Mouse (Mus musculus) intestine, embryonic 14.5 days (tissue): ENCODE results near the gene Rasal1. TPM values are rescaled to one million over a fixed set of nuclear protein-coding genes. Genes with fewer than 3 reads are reported as not detected.

Experiments used
- ATAC-seq: fragments of 200-750 bp; cut with Nextera tagmentation; replicated peaks from 2 replicates; pipeline ENCODE4 v1.8.0; 2017; ENCODE audit warnings: low read depth, moderate number of reproducible peaks, moderate TSS enrichment, moderate library complexity; ENCODE audit not compliant: low FRiP score, low TSS enrichment
- DNase-seq: peaks from one replicate; pipeline ENCODE4 v3.0.0-alpha.2; 2018; ENCODE audit warnings: low spot score
- H3K27ac ChIP-seq: fragments of 300-500 bp; sonication (generic); 2 replicates; pipeline ENCODE4 v1.5.1; 2014; ENCODE audit warnings: low read depth, mild to moderate bottlenecking, control low read depth
- H3K27me3 ChIP-seq: fragments of 300-500 bp; sonication (generic); replicated peaks from 2 replicates; pipeline ENCODE4 v1.6.1; 2014; ENCODE audit warnings: low read length, control low read depth; ENCODE audit not compliant: control insufficient read depth, insufficient read depth
- H3K36me3 ChIP-seq: fragments of 300-500 bp; sonication (generic); 2 replicates; pipeline ENCODE4 v1.6.1; 2014; ENCODE audit warnings: low read length, control low read depth; ENCODE audit not compliant: control insufficient read depth, insufficient read depth
- H3K4me1 ChIP-seq: fragments of 300-500 bp; sonication (generic); replicated peaks from 2 replicates; pipeline ENCODE4 v1.6.1; 2014; ENCODE audit warnings: low read length, control low read depth, mixed read lengths; ENCODE audit not compliant: control insufficient read depth, insufficient read depth
- H3K4me2 ChIP-seq: fragments of 300-500 bp; sonication (generic); 2 replicates; pipeline ENCODE4 v1.6.1; 2014; ENCODE audit warnings: low read length
- H3K4me3 ChIP-seq: fragments of 300-500 bp; sonication (generic); 2 replicates; pipeline ENCODE4 v1.5.1; 2014; ENCODE audit warnings: low read depth, low read length, control low read depth, mixed read lengths
- H3K9ac ChIP-seq: fragments of 300-500 bp; sonication (generic); 2 replicates; pipeline ENCODE4 v1.6.1; 2014; ENCODE audit warnings: mild to moderate bottlenecking, low read length
- H3K9me3 ChIP-seq: fragments of 300-500 bp; sonication (generic); 2 replicates; pipeline ENCODE4 v1.6.1; 2016; ENCODE audit warnings: low read length, control low read depth; ENCODE audit not compliant: control insufficient read depth
- WGBS: fragments of 180-500 bp; shearing (Covaris S2); extraction: QIAGEN DNeasy Blood & Tissue Kit; methylation state at CpG from one replicate; pipeline ENCODE4 v1.1.7; 2014; 5-methylcytosine and 5-hydroxymethylcytosine counted together
- polyA plus RNA-seq: library from polyadenylated mRNA; unstranded; fragments of >200 nt; fragmentation: Nextera tagmentation; extraction: Ambion mirVana; gene quantifications from 2 replicates; pipeline ENCODE4 v1.2.1, GENCODE M21; 2014

Gene Rasal1
- polyA plus RNA-seq, 1 experiment from 2014 or later, result 0.50 TPM

- H3K4me1 ChIP-seq, result peaks cover 2% of the 10 kb centered on the region; the same call in 1 of the 2 replicates
- H3K9me3 ChIP-seq, result no peaks in the 10 kb centered on the region
- no peak overlapping the region for H3K4me2 ChIP-seq
- H3K36me3 ChIP-seq, result no peaks in the 10 kb centered on the region
- H3K27ac ChIP-seq, result no peak overlapping the region
- H3K9ac ChIP-seq, result no peak overlapping the region
- no peak for ATAC-seq
- peaks cover 20% of the 10 kb centered on the region for H3K27me3 ChIP-seq
- no peak overlapping the region for H3K4me3 ChIP-seq
- no peak for DNase-seq
- 81% methylated on average over 14 of the region's 14 CpGs for WGBS
These were observed 5.1 kb upstream of the Rasal1 start for GRCm38 (mm10) chr5:120643365-120644085.

DNA sequence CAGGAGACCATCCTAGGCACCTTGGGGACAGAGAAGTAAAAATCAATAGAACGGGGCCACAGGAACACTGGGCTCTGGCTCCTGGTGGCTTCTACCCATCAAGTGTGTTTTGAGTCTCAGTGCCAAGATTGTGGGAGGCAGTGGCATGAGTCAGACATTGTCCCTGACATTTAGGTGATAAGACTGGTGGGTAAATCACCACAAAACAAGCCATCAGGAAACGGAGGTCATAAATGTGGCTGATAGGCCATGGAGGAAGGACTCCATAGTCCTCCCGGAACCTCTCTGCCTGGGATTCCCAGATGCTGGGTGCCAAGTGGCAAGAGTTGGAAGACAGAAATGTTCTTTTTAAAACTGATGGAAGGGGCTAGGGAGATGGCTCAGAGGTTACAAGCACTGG lies 4.4 kb upstream of the Rasal1 start:
- Histone ChIP-seq H3K36me3 (no peaks in the 10 kb centered on the region), H3K9me3 (no peaks in the 10 kb centered on the region), H3K27me3 (peaks cover 27% of the 10 kb centered on the region), H3K4me3 (no peak overlapping the region), H3K4me2 (no peak overlapping the region), H3K27ac (no peak overlapping the region), H3K4me1 (peaks cover 9% of the 10 kb centered on the region; the same call in 1 of the 2 replicates), H3K9ac (no peak overlapping the region)
- 70% methylated on average over 3 of the region's 3 CpGs for WGBS
- ATAC-seq, result no peak
- no peak for DNase-seq

GRCm38 (mm10) chr5:120645851-120646250 lies 2.8 kb upstream of the Rasal1 start:
- no peak for ATAC-seq
- no peaks in the 10 kb centered on the region for H3K9me3 ChIP-seq

GRCm38 (mm10) chr5:120647361-120647760 lies 1.3 kb upstream of the Rasal1 start:
- no peak for DNase-seq
- Histone ChIP-seq H3K4me1 (peaks cover 9% of the 10 kb centered on the region; the same call in 1 of the 2 replicates), H3K9ac (no peak overlapping the region), H3K27me3 (peaks cover 43% of the 10 kb centered on the region), H3K4me2 (no peak overlapping the region), H3K4me3 (no peak overlapping the region), H3K9me3 (no peaks in the 10 kb centered on the region), H3K27ac (no peak overlapping the region), H3K36me3 (no peaks in the 10 kb centered on the region)
- ATAC-seq, result no peak
- WGBS, result 66% methylated on average over 4 of the region's 4 CpGs

More at GRCm38 (mm10) chr5:120645851-120646250, 2.8 kb upstream of the Rasal1 start:
- Histone ChIP-seq H3K27ac (no peak overlapping the region), H3K9ac (no peak overlapping the region), H3K4me3 (no peak overlapping the region), H3K4me1 (peaks cover 9% of the 10 kb centered on the region; the same call in 1 of the 2 replicates), H3K36me3 (no peaks in the 10 kb centered on the region), H3K4me2 (no peak overlapping the region), H3K27me3 (peaks cover 43% of the 10 kb centered on the region)
- 59% methylated on average over 6 of the region's 6 CpGs for WGBS
- DNase-seq, result no peak

DNA sequence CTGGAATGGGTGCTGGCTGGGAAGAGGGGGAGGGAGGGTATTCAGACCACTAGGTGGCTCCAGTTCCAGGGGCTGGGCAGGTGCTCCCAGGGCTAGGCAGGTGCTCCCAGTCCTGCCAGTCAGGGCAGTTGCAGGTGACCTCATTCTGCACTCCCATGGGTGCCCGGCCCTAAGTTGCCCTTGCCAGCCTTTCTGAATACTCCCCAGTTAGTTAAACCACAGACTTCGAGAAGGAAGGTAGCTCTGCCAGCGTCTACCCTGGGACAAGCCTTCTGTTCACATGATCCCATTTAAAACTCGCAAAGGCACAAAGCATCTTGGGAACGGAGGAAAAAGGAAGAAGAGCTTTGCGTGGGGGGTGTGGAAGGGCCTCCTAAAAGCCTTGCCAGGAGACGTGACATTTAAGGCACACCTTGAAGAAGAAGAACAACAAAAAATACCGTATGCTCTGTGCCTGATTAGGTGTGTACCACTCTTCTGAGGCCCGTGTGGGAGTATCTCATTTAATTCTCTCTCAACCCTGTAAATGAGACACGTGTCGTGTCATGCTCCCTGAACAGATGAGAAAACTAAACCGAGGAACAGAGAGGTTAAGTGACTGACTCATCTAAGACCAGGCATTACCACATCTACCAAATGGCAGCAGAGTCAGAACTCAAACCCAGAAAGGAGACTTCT lies 659 bp upstream of the Rasal1 start:
- no peak overlapping the region for H3K4me3 ChIP-seq

DNA sequence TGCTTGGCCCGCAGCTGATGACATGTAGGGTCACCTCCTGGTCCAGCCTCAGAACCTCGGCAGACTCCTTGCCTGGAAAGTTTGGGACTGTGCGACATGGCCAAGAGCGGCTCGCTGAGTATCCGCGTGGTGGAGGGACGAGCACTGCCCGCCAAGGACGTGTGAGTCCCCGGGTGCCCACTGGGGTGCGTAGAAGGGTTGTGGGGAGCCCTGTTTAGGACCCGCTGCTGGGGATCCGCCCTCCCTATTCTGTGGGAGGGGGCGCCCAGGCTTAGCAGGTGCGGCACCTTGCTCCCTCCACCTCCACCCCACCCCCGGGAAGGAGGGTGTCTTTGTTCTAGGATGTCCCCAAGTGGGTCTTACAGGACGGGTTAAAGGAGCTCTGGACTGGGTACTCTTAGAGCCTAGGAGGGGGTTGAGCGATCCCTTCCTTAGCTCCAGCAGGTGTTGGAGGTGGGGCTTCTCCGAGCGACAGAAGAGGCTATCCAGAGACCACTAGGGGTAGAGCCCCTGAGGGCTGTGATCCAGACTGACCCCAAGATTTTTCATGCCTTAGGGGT lies 842 bp downstream of the Rasal1 start:
- H3K4me3 ChIP-seq, result peak overlapping the region; percentile 33
- H3K4me2 ChIP-seq, result peak overlapping the region; percentile 48
- ATAC-seq (peak; percentile 51), DNase-seq (no peak)
- H3K9me3 ChIP-seq, result no peaks in the 10 kb centered on the region
- H3K9ac ChIP-seq, result no peak overlapping the region
- H3K36me3 ChIP-seq, result no peaks in the 10 kb centered on the region
- no peak overlapping the region for H3K27ac ChIP-seq
- H3K4me1 ChIP-seq, result peaks cover 9% of the 10 kb centered on the region; the same call in 1 of the 2 replicates
- peaks cover 43% of the 10 kb centered on the region for H3K27me3 ChIP-seq
- 3% methylated on average over 21 of the region's 21 CpGs for WGBS

More for the DNA sequence above, 659 bp upstream of the Rasal1 start:
- H3K4me2 ChIP-seq, result peak overlapping the region; percentile 48
- ATAC-seq, result no peak
- no peak overlapping the region for H3K27ac ChIP-seq
- DNase-seq, result no peak
- no peaks in the 10 kb centered on the region for H3K9me3 ChIP-seq
- H3K9ac ChIP-seq, result no peak overlapping the region
- peaks cover 9% of the 10 kb centered on the region; the same call in 1 of the 2 replicates for H3K4me1 ChIP-seq
- 36% methylated on average over 12 of the region's 12 CpGs for WGBS
- peaks cover 43% of the 10 kb centered on the region for H3K27me3 ChIP-seq
- no peaks in the 10 kb centered on the region for H3K36me3 ChIP-seq

- 20% methylated on average over 13 of the region's 13 CpGs for WGBS
- Histone ChIP-seq H3K27me3 (peaks cover 43% of the 10 kb centered on the region), H3K36me3 (no peaks in the 10 kb centered on the region), H3K4me3 (no peak overlapping the region), H3K9me3 (no peaks in the 10 kb centered on the region), H3K9ac (no peak overlapping the region), H3K4me1 (peaks cover 9% of the 10 kb centered on the region; the same call in 1 of the 2 replicates), H3K27ac (no peak overlapping the region), H3K4me2 (no peak overlapping the region)
- DNase-seq (no peak), ATAC-seq (no peak; the same call in 1 of the 2 replicates)
These were observed 1.3 kb downstream of the Rasal1 start for GRCm38 (mm10) chr5:120649938-120650337.

DNA sequence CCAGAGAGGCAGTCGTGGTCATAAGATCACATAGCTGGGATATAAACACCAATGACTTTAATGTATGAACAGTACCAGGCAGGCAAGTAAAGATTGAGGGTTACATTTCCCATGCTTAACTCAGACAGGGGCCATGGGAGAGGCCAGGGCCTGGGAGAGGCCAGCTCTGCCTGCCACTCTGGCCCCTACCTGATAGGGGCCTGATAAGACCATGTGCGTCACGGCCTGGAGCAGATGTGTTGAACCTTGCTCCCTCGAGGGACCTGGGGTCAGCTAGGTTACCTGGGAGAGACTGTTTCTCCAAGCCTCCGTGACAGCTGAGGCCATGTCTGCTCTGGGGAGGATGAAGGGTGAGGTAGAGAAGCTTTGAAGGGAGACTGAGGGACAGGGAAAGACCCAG lies 2.6 kb downstream of the Rasal1 start:
- peaks cover 41% of the 10 kb centered on the region for H3K27me3 ChIP-seq

More for the DNA sequence above, 2.6 kb downstream of the Rasal1 start:
- Histone ChIP-seq H3K9me3 (no peaks in the 10 kb centered on the region), H3K36me3 (no peaks in the 10 kb centered on the region), H3K27ac (no peak overlapping the region), H3K4me2 (no peak overlapping the region), H3K4me1 (peaks cover 9% of the 10 kb centered on the region; the same call in 1 of the 2 replicates), H3K4me3 (no peak overlapping the region), H3K9ac (no peak overlapping the region)
- no peak for ATAC-seq
- 48% methylated on average over 5 of the region's 5 CpGs for WGBS
- DNase-seq, result no peak
